Mouse (Mus musculus) kidney, adult 2 months (tissue): ENCODE results near the gene Mael.

Source experiments
- CTCF ChIP-seq: fragments of 200-500 bp; conservative IDR thresholded peaks from 2 replicates; pipeline ENCODE4 v1.5.1; 2011; ENCODE audit warnings: low read depth, mild to moderate bottlenecking, control low read depth, low read length, moderate library complexity, mixed read lengths; ENCODE audit not compliant: insufficient read depth, insufficient read length
- POLR2A ChIP-seq: fragments of 200-500 bp; IDR thresholded peaks from one replicate; pipeline ENCODE4 v1.6.1; 2011; ENCODE audit warnings: low read depth, low read length, control low read depth

- TF ChIP-seq CTCF (no peak), POLR2A (no peak)
These were observed 68.8 kb downstream of the Mael start for GRCm38 (mm10) chr1:166169713-166170112.
